Mouse (Mus musculus) lung, adult 2 months (tissue): ENCODE data around the gene Prrg2. TPM values are rescaled to one million over a fixed set of nuclear protein-coding genes. Genes with fewer than 3 reads are reported as not detected.
"Not testable (repeated sequence)": the region's sequence is repeated elsewhere in the genome, so short reads cannot be mapped to it uniquely, and the experiment has no call there.

Experiments
- DNase-seq: peaks from one replicate; pipeline ENCODE4 v3.0.0; 2022
- H3K4me1 ChIP-seq: fragments of 200-500 bp; 2 replicates; pipeline ENCODE4 v1.6.1; 2011; ENCODE audit warnings: low read length; ENCODE audit not compliant: control insufficient read depth, insufficient read depth
- H3K4me3 ChIP-seq: fragments of 200-500 bp; replicated peaks from 2 replicates; pipeline ENCODE3; 2011; ENCODE audit warnings: low read depth, mild to moderate bottlenecking, control low read depth, low read length; ENCODE audit errors: extremely low read depth
- CTCF ChIP-seq: fragments of 200-500 bp; IDR thresholded peaks from 2 replicates; pipeline ENCODE4 v1.5.1; 2011; ENCODE audit warnings: mild to moderate bottlenecking, low read length, control low read depth; ENCODE audit not compliant: insufficient read depth
- POLR2A ChIP-seq: fragments of 200-500 bp; IDR thresholded peaks from 2 replicates; pipeline ENCODE4 v1.6.1; 2011; ENCODE audit warnings: low read depth, mild to moderate bottlenecking, control low read depth, low read length, borderline replicate concordance; ENCODE audit errors: extremely low read depth
- WGBS: fragments of 180-500 bp; shearing (Covaris S2); methylation state at CpG from one replicate; pipeline ENCODE4 v1.1.7; 2018; 5-methylcytosine and 5-hydroxymethylcytosine counted together
- polyA plus RNA-seq: library from polyadenylated mRNA; depleted of rRNA; stranded (reverse); fragments of >200 nt; gene quantifications from 2 replicates; pipeline ENCODE4 v1.2.3, GENCODE M21; 2012; rRNA removed

The Prrg2 gene
- 82.5 and 90.6 TPM in 2 replicates for polyA plus RNA-seq

DNA sequence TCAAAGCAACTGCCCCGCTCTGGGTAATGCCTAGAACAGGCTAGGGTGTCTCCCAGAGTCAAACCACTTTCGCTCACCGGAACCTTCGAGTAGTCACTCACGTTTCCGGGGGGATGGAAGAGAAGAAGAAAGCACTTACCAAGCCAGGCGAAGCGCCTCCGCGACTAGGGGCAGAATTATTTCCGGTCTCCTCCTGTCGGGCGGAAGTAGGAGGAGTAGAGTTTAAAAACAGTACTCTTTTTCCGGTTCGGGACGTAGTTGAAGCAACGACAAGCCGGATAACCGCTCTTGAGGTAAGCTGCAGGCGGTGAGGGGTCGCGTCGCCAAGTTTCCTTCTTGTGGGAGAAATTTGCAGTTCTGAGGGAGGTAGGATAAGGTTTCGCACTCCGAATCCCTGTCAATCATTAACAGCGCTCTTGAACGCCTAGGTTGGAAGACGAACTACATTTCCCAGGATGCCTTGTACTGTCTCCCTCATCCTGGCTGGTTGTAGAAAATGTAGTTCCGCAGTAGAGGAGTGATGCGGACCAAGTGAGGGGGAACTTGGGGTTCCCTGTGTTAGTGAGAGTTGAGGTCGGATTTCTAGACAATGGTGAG is at the start of gene Prrg2, which contains the start of gene Nosip:
TSS of gene Prrg2 (minus strand) at position 439 of the 597 bp plus-strand sequence.
TSS of gene Nosip (plus strand) at position 191 of the 597 bp plus-strand sequence.
- Histone ChIP-seq H3K4me1 (peaks cover 7% of the 10 kb centered on the region), H3K4me3 (peak within 1 kb of the TSS; percentile 99)
- WGBS, result under 1% methylated on average over 31 of the region's 31 CpGs
- TF ChIP-seq POLR2A (peak; percentile 87; the same call in 1 of the 2 replicates), CTCF (no peak)
- peak; percentile 89 for DNase-seq

DNA sequence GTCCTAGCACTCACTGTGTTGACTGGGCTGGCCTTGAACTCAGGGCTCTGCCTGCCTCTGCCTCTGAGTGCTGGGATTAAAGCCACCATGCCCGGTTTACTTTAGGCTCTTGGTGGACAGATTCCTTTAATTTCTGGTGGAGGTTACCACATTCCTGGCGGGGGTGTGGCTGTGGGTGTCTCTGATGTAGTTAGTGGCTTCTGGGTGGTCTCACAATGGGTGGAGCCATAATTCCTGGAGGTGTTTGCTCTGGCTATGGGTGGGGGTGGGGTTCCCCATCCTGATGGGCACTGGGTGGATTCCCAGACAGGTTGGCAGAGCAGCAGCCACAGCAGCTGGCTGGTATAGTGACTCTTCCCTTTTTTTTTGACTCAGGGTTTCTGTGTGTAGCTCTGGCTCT is 49.5 kb upstream of the Prrg2 start:
- Histone ChIP-seq H3K4me1 (no peaks in the 10 kb centered on the region), H3K4me3 (no peak overlapping the region)
- no peak for DNase-seq
- TF ChIP-seq CTCF (no peak), POLR2A (no peak)
- WGBS, result 40% methylated on average over 2 of the region's 2 CpGs

DNA sequence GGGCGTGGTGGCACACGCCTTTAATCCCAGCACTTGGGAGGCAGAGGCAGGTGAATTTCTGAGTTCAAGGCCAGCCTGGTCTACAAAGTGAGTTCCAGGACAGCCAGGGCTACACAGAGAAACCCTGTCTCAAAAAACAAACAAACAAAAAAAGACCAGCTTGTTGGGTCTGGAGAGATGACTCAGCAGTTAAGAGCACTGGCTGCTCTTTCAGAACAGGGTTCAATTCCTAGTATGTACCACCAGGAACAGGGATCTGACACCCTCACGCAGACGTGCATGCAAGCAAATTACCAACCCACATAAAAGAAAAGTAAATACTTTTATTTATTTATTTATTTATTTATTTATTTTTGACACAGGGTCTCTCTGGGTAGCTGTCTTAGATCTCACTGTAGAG is 47.6 kb upstream of the Prrg2 start:
- H3K4me1 ChIP-seq, H3K4me3 ChIP-seq, DNase-seq: not testable (repeated sequence)
- 83% methylated on average over 4 of the region's 4 CpGs for WGBS

DNA sequence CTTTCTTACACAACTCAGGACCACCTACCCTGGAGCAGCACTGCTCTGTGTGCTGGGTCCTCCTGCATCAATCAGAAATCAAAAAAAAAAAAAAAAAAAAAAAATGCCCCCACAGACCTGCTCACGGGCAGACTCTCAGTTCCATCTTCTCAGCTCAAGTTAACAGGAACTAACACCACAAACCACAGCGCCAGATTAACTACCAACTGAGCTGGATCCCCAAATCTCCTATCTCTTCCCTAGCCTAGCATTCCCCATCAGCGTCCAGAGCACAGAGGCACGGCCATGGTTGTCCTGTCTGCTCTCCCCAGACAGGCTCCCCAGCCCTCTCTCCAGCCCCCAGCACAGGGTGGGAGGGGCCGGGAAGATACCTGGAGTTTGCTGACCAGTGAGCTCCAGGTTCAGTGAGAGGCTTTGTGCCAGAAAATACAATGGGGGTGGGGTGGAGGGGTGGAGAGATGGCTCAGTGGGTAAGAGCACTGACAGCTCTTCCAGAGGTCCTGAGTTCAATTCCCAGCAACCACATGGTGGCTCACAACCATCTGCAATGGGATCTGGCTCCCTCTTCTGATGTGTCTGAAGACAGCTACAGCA is 44.7 kb upstream of the Prrg2 start:
- no peak for DNase-seq
- TF ChIP-seq POLR2A (no peak), CTCF (no peak)
- peaks cover 7% of the 10 kb centered on the region for H3K4me1 ChIP-seq
- 60% methylated on average over 5 of the region's 5 CpGs for WGBS
- H3K4me3 ChIP-seq, result no peak overlapping the region

DNA sequence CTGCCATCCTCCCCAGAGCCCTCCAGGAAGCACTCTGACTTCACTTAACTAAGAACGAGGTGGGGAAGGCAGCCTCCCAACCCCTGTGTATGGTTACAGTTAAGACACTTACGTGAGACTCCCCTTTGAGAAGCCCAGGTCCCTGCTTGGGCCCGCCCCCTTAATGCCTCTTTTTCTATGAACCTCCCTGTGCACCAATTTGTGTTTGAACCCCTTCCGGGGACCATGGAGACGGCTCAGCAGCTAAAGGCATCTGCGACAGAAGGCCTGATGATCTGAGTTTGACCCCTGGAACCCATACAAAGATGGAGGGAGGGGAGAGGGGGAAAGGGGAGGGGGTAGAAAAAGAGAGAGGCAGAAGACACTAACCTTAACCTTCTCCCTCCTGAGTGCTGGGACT is 44.0 kb upstream of the Prrg2 start:
- DNase-seq, result no peak
- TF ChIP-seq POLR2A (no peak), CTCF (no peak)
- H3K4me3 ChIP-seq, result no peak overlapping the region
- 78% methylated on average over 6 of the region's 6 CpGs for WGBS
- H3K4me1 ChIP-seq, result peaks cover 7% of the 10 kb centered on the region

DNA sequence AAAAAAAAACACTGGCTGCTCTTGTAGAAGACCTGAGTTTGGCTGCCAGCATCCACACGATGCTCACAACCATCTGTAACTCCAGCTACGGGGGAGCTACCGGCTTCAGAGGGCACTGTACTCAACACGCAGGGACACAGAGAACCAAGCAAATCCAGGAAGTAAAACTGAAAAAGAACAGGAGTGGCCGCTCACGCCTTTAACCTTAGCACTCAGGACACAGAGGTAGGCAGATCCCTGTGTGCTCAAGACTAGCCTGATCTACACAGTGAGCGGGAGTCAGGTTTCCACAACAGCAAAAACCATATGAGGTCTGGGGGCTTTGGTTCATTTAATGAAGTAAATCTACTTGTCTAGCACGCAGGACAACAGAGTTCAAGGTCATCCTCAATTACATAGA is 43.0 kb upstream of the Prrg2 start:
- no peak for DNase-seq
- no peak for TF ChIP-seq CTCF
- no peak for TF ChIP-seq POLR2A
- H3K4me3 ChIP-seq, result no peak overlapping the region
- peaks cover 7% of the 10 kb centered on the region for H3K4me1 ChIP-seq
- WGBS, result 72% methylated on average over 8 of the region's 8 CpGs

DNA sequence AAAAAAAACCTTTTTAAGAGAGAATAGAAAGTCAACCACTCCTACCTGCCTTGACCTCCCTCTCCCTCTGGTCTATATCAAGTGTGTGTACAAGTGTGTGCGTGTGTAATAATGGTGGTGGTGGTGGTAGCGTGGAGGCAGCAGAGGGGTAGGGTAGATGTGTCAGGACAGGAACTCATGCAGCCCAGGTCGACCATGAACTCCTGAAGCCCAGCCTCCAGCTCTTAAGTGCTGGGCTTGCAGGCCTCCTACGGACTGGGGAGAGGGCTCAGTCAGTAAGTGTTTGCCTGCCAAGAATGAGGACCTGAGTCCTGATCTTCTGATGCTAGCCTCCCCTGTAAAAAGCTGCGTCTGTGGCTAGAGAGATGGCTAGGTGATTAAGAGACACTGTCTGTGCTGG is 42.5 kb upstream of the Prrg2 start:
- 71% methylated on average over 5 of the region's 5 CpGs for WGBS
- TF ChIP-seq CTCF (no peak), POLR2A (no peak)
- Histone ChIP-seq H3K4me3 (no peak overlapping the region), H3K4me1 (peaks cover 7% of the 10 kb centered on the region)
- no peak for DNase-seq

DNA sequence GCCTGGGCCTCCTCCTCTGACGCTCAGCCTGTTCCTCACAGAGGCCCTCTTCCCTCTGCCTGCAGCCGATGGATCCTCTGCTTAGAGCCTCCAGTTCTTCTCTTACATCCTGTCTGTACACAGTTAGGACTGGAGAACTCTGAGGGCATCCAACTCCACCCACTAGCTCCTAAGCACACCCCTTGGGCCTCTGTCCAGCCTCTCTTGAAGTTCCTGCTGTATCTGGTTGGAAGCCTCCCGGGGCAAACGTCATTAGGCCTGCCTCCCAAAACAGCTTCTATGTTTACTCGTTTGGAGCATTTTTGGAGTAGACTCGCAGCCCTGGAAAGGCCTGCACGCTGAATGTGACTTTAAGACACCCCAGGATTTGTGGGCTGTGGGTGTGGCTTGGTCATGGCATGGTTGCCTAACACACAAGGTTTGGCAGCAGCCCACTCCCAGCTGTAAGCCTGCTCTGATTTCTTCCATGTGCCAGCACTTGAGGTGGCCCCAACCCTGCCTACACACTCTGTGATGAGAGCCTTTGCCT is 41.2 kb upstream of the Prrg2 start, which contains the start of gene Fcgrt:
TSS of gene Fcgrt (minus strand) at position 200 of the 529 bp plus-strand sequence.
- Histone ChIP-seq H3K4me1 (peaks cover 7% of the 10 kb centered on the region), H3K4me3 (peak within 1 kb of the TSS; percentile 70)
- TF ChIP-seq POLR2A (peak; percentile 85; the same call in 1 of the 2 replicates), CTCF (no peak)
- peak; percentile 93 for DNase-seq
- 7% methylated on average over 7 of the region's 7 CpGs for WGBS

DNA sequence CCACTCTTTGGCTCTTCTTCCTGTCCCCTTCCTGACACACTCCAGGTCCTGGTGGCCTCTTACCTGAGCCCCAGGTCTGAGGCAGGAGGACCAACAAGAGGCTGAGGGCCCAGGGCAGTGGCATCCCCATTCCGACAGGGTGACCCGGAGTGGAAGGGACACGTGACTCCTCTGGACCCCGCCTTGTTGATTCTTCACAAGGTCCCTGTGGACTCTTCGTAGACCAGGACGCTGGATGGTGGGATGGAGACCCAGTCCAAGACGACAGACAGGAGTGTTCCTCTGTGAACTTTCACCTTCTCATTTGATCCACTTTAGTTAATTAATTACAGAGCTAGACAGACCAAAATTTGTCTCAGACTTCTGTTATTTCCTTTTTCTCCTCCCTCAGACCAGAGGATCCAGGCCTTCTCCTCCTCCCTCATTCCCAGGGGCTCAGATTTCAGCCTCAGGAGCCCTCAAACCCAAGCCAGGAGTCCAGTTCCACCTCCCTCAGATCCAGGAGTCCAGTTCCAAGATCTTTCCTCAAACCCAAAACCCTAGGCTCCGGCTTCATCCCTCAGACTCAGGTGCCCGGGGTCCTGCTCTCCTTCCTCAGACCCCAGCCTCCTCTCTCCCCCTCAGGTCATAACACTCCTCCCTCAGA is 40.6 kb upstream of the Prrg2 start:
- H3K4me1 ChIP-seq, result peaks cover 7% of the 10 kb centered on the region
- TF ChIP-seq CTCF (no peak), POLR2A (peak; percentile 26; the same call in 1 of the 2 replicates)
- DNase-seq, result no peak
- peak overlapping the region; percentile 70 for H3K4me3 ChIP-seq
- 43% methylated on average over 9 of the region's 9 CpGs for WGBS
